Mouse (Mus musculus): ENCODE results near the gene Otub2. TPM values are rescaled to one million over a fixed set of nuclear protein-coding genes. Genes with fewer than 3 reads are reported as not detected.

Otub2 gene
- polyA plus RNA-seq, 1 experiment from 2014 or later: 8.3 TPM

- Histone ChIP-seq H3K27ac (ENCODE audit: low read depth) (no peak overlapping the region), H3K9me3 (ENCODE audit: low read depth, low read length) (no peaks in the 10 kb centered on the region), H3K4me1 (ENCODE audit: insufficient read depth) (no peaks in the 10 kb centered on the region), H3K9ac (no peak overlapping the region), H3K27me3 (ENCODE audit: insufficient read depth, low read length) (no peaks in the 10 kb centered on the region), H3K4me2 (no peak overlapping the region), H3K36me3 (ENCODE audit: insufficient read depth) (no peaks in the 10 kb centered on the region), H3K4me3 (ENCODE audit: low read depth, low read length) (no peak overlapping the region)
- no peak for ATAC-seq (ENCODE audit: insufficient read depth)
- 77% methylated on average over 17 of the region's 17 CpGs for WGBS
- TF ChIP-seq CTCF (IDR thresholded peaks at IDR 0.05; ENCODE audit: low read depth): no peak
- no peak for DNase-seq
Measured at GRCm38 (mm10) chr12:103361539-103362307, 26.8 kb upstream of the Otub2 start.

GRCm38 (mm10) chr12:103362336-103362735 is 26.1 kb upstream of the Otub2 start:
- no peak overlapping the region for H3K4me2 ChIP-seq
- H3K9ac ChIP-seq: no peak overlapping the region

GRCm38 (mm10) chr12:103367171-103367570 is 21.3 kb upstream of the Otub2 start:
- no peak for DNase-seq
- Histone ChIP-seq H3K4me3 (ENCODE audit: low read depth, low read length) (no peak overlapping the region), H3K36me3 (ENCODE audit: insufficient read depth) (no peaks in the 10 kb centered on the region), H3K27me3 (ENCODE audit: insufficient read depth, low read length) (no peaks in the 10 kb centered on the region), H3K4me1 (ENCODE audit: insufficient read depth) (no peaks in the 10 kb centered on the region), H3K9me3 (ENCODE audit: low read depth, low read length) (no peaks in the 10 kb centered on the region), H3K4me2 (no peak overlapping the region), H3K9ac (no peak overlapping the region), H3K27ac (ENCODE audit: low read depth) (no peak overlapping the region)
- 75% methylated on average over 2 of the region's 2 CpGs for WGBS
- no peak for ATAC-seq (ENCODE audit: insufficient read depth)
- TF ChIP-seq CTCF (IDR thresholded peaks at IDR 0.05; ENCODE audit: low read depth): no peak

More at GRCm38 (mm10) chr12:103362336-103362735, 26.1 kb upstream of the Otub2 start:
- Histone ChIP-seq H3K27ac (ENCODE audit: low read depth) (no peak overlapping the region), H3K27me3 (ENCODE audit: insufficient read depth, low read length) (no peaks in the 10 kb centered on the region), H3K9me3 (ENCODE audit: low read depth, low read length) (no peaks in the 10 kb centered on the region), H3K4me3 (ENCODE audit: low read depth, low read length) (no peak overlapping the region), H3K4me1 (ENCODE audit: insufficient read depth) (no peaks in the 10 kb centered on the region), H3K36me3 (ENCODE audit: insufficient read depth) (no peaks in the 10 kb centered on the region)
- 66% methylated on average over 3 of the region's 3 CpGs for WGBS
- ATAC-seq (ENCODE audit: insufficient read depth): no peak
- no peak for TF ChIP-seq CTCF (IDR thresholded peaks at IDR 0.05; ENCODE audit: low read depth)
- no peak for DNase-seq

- 20% methylated on average over 18 of the region's 18 CpGs for WGBS
- Histone ChIP-seq H3K4me2 (0 out of 2 replicates have a peak overlapping the region, but pooled peaks have one; percentile 15), H3K9me3 (ENCODE audit: low read depth, low read length) (no peaks in the 10 kb centered on the region), H3K36me3 (ENCODE audit: insufficient read depth) (no peaks in the 10 kb centered on the region), H3K4me1 (ENCODE audit: insufficient read depth) (no peaks in the 10 kb centered on the region), H3K27ac (ENCODE audit: low read depth) (no peak overlapping the region), H3K4me3 (ENCODE audit: low read depth, low read length) (no peak overlapping the region), H3K9ac (no peak overlapping the region), H3K27me3 (ENCODE audit: insufficient read depth, low read length) (no peaks in the 10 kb centered on the region)
- ATAC-seq (ENCODE audit: insufficient read depth) (peak; percentile 75), DNase-seq (peak; percentile 87)
- TF ChIP-seq CTCF (IDR thresholded peaks at IDR 0.05; ENCODE audit: low read depth): peak; percentile 81
Measured at GRCm38 (mm10) chr12:103367620-103368325, 20.7 kb upstream of the Otub2 start.

- no peak for TF ChIP-seq CTCF (IDR thresholded peaks at IDR 0.05; ENCODE audit: low read depth)
- Histone ChIP-seq H3K27ac (ENCODE audit: low read depth) (no peak overlapping the region), H3K9me3 (ENCODE audit: low read depth, low read length) (no peaks in the 10 kb centered on the region), H3K4me2 (0 out of 2 replicates have a peak overlapping the region, but pooled peaks have one; percentile 15), H3K4me1 (ENCODE audit: insufficient read depth) (no peaks in the 10 kb centered on the region), H3K9ac (no peak overlapping the region), H3K4me3 (ENCODE audit: low read depth, low read length) (no peak overlapping the region), H3K36me3 (ENCODE audit: insufficient read depth) (no peaks in the 10 kb centered on the region), H3K27me3 (ENCODE audit: insufficient read depth, low read length) (no peaks in the 10 kb centered on the region)
- DNase-seq (no peak), ATAC-seq (ENCODE audit: insufficient read depth) (no peak)
- WGBS: 79% methylated on average over 7 of the region's 7 CpGs
Measured at GRCm38 (mm10) chr12:103368326-103368669, 20.2 kb upstream of the Otub2 start.

- H3K4me2 ChIP-seq: no peak overlapping the region
- H3K4me3 ChIP-seq (ENCODE audit: low read depth, low read length): no peak overlapping the region
- no peak overlapping the region for H3K9ac ChIP-seq
- H3K4me1 ChIP-seq (ENCODE audit: insufficient read depth): no peaks in the 10 kb centered on the region
- H3K9me3 ChIP-seq (ENCODE audit: low read depth, low read length): no peaks in the 10 kb centered on the region
- ATAC-seq (ENCODE audit: insufficient read depth) (no peak), DNase-seq (no peak)
- TF ChIP-seq CTCF (IDR thresholded peaks at IDR 0.05; ENCODE audit: low read depth): no peak
- H3K27me3 ChIP-seq (ENCODE audit: insufficient read depth, low read length): no peaks in the 10 kb centered on the region
- WGBS: 36% methylated on average over 2 of the region's 2 CpGs
- H3K36me3 ChIP-seq (ENCODE audit: insufficient read depth): no peaks in the 10 kb centered on the region
- no peak overlapping the region for H3K27ac ChIP-seq (ENCODE audit: low read depth)
Measured at GRCm38 (mm10) chr12:103368777-103369176, 19.7 kb upstream of the Otub2 start.

GRCm38 (mm10) chr12:103370861-103371260 is 17.6 kb upstream of the Otub2 start:
- Histone ChIP-seq H3K9me3 (ENCODE audit: low read depth, low read length) (no peaks in the 10 kb centered on the region), H3K4me2 (no peak overlapping the region), H3K27me3 (ENCODE audit: insufficient read depth, low read length) (no peaks in the 10 kb centered on the region), H3K4me1 (ENCODE audit: insufficient read depth) (no peaks in the 10 kb centered on the region), H3K27ac (ENCODE audit: low read depth) (no peak overlapping the region), H3K36me3 (ENCODE audit: insufficient read depth) (no peaks in the 10 kb centered on the region), H3K9ac (no peak overlapping the region), H3K4me3 (ENCODE audit: low read depth, low read length) (no peak overlapping the region)
- DNase-seq (no peak), ATAC-seq (ENCODE audit: insufficient read depth) (no peak)
- TF ChIP-seq CTCF (IDR thresholded peaks at IDR 0.05; ENCODE audit: low read depth): no peak
- WGBS: 79% methylated on average over 4 of the region's 4 CpGs
